Mouse (Mus musculus): ENCODE measurements around the gene Morc1. TPM values are rescaled to one million over a fixed set of nuclear protein-coding genes. Genes with fewer than 3 reads are reported as not detected.

The Morc1 gene
- polyA plus RNA-seq, 1 experiment, result not detected

- no peak for TF ChIP-seq CEBPB (IDR thresholded peaks at IDR 0.05; ENCODE audit: low read depth)
- TF ChIP-seq MAX (IDR thresholded peaks at IDR 0.05), result no peak
- no peak for TF ChIP-seq MYOG (IDR thresholded peaks at IDR 0.05; ENCODE audit: control insufficient read depth, extremely low read depth, insufficient read length)
- no peak for TF ChIP-seq FOSL1 (IDR thresholded peaks at IDR 0.05; ENCODE audit: insufficient read depth, low read length, poor library complexity, severe bottlenecking)
- TF ChIP-seq CTCF (IDR thresholded peaks at IDR 0.05; ENCODE audit: control insufficient read depth, insufficient read depth, insufficient read length), result no peak
- TF ChIP-seq USF1 (IDR thresholded peaks at IDR 0.05; ENCODE audit: low read depth), result no peak
- TF ChIP-seq MYOD1 (IDR thresholded peaks at IDR 0.05; ENCODE audit: control insufficient read depth, insufficient read length, low read depth), result no peak
- Histone ChIP-seq H3K79me2 (ENCODE audit: control insufficient read depth, insufficient read depth) (no peaks in the 10 kb centered on the region), H3ac (ENCODE audit: control insufficient read depth, insufficient read length, low read depth) (no peak overlapping the region), H3K79me3 (ENCODE audit: low read depth) (no peaks in the 10 kb centered on the region), H3K36me3 (ENCODE audit: control insufficient read depth, insufficient read depth) (no peaks in the 10 kb centered on the region), H3K4me3 (ENCODE audit: insufficient read depth, poor library complexity, severe bottlenecking) (no peak overlapping the region), H3K27me3 (ENCODE audit: control insufficient read depth, insufficient read depth, insufficient read length) (no peaks in the 10 kb centered on the region)
These were observed 12.5 kb upstream of the Morc1 start for GRCm38 (mm10) chr16:48418557-48418956.

- Histone ChIP-seq H3K79me2 (ENCODE audit: control insufficient read depth, insufficient read depth) (no peaks in the 10 kb centered on the region), H3K4me3 (ENCODE audit: insufficient read depth, poor library complexity, severe bottlenecking) (no peak overlapping the region), H3K27me3 (ENCODE audit: control insufficient read depth, insufficient read depth, insufficient read length) (no peaks in the 10 kb centered on the region), H3K36me3 (ENCODE audit: control insufficient read depth, insufficient read depth) (no peaks in the 10 kb centered on the region), H3K79me3 (ENCODE audit: low read depth) (no peaks in the 10 kb centered on the region), H3ac (ENCODE audit: control insufficient read depth, insufficient read length, low read depth) (no peak overlapping the region)
- TF ChIP-seq USF1 (IDR thresholded peaks at IDR 0.05; ENCODE audit: low read depth), result no peak
- no peak for TF ChIP-seq CEBPB (IDR thresholded peaks at IDR 0.05; ENCODE audit: low read depth)
- TF ChIP-seq FOSL1 (IDR thresholded peaks at IDR 0.05; ENCODE audit: insufficient read depth, low read length, poor library complexity, severe bottlenecking), result no peak
- no peak for TF ChIP-seq CTCF (IDR thresholded peaks at IDR 0.05; ENCODE audit: control insufficient read depth, insufficient read depth, insufficient read length)
- no peak for TF ChIP-seq MAX (IDR thresholded peaks at IDR 0.05)
These were observed 12.0 kb upstream of the Morc1 start for GRCm38 (mm10) chr16:48419035-48419434.

- TF ChIP-seq USF1 (IDR thresholded peaks at IDR 0.05; ENCODE audit: low read depth), result no peak
- no peak for TF ChIP-seq FOSL1 (IDR thresholded peaks at IDR 0.05; ENCODE audit: insufficient read depth, low read length, poor library complexity, severe bottlenecking)
- no peak for TF ChIP-seq MYOG (IDR thresholded peaks at IDR 0.05; ENCODE audit: control insufficient read depth, extremely low read depth, insufficient read length)
- TF ChIP-seq MAX (IDR thresholded peaks at IDR 0.05), result no peak
- no peak for TF ChIP-seq CEBPB (IDR thresholded peaks at IDR 0.05; ENCODE audit: low read depth)
- no peak for TF ChIP-seq MYOD1 (IDR thresholded peaks at IDR 0.05; ENCODE audit: control insufficient read depth, insufficient read length, low read depth)
- Histone ChIP-seq H3K36me3 (ENCODE audit: control insufficient read depth, insufficient read depth) (no peaks in the 10 kb centered on the region), H3K79me2 (ENCODE audit: control insufficient read depth, insufficient read depth) (no peaks in the 10 kb centered on the region), H3K4me3 (ENCODE audit: insufficient read depth, poor library complexity, severe bottlenecking) (no peak overlapping the region), H3ac (ENCODE audit: control insufficient read depth, insufficient read length, low read depth) (no peak overlapping the region), H3K79me3 (ENCODE audit: low read depth) (no peaks in the 10 kb centered on the region), H3K27me3 (ENCODE audit: control insufficient read depth, insufficient read depth, insufficient read length) (no peaks in the 10 kb centered on the region)
These were observed 8.5 kb upstream of the Morc1 start for GRCm38 (mm10) chr16:48422501-48422900.

GRCm38 (mm10) chr16:48424069-48424468 lies 7.0 kb upstream of the Morc1 start:
- H3K27me3 ChIP-seq (ENCODE audit: control insufficient read depth, insufficient read depth, insufficient read length), result no peaks in the 10 kb centered on the region
- H3K79me2 ChIP-seq (ENCODE audit: control insufficient read depth, insufficient read depth), result no peaks in the 10 kb centered on the region
- no peaks in the 10 kb centered on the region for H3K36me3 ChIP-seq (ENCODE audit: control insufficient read depth, insufficient read depth)
- TF ChIP-seq CTCF (IDR thresholded peaks at IDR 0.05; ENCODE audit: control insufficient read depth, insufficient read depth, insufficient read length) (no peak), USF1 (IDR thresholded peaks at IDR 0.05; ENCODE audit: low read depth) (no peak), CEBPB (IDR thresholded peaks at IDR 0.05; ENCODE audit: low read depth) (no peak), FOSL1 (IDR thresholded peaks at IDR 0.05; ENCODE audit: insufficient read depth, low read length, poor library complexity, severe bottlenecking) (no peak), MAX (IDR thresholded peaks at IDR 0.05) (no peak), MYOG (IDR thresholded peaks at IDR 0.05; ENCODE audit: control insufficient read depth, extremely low read depth, insufficient read length) (no peak), MYOD1 (IDR thresholded peaks at IDR 0.05; ENCODE audit: control insufficient read depth, insufficient read length, low read depth) (no peak)
- no peak overlapping the region for H3K4me3 ChIP-seq (ENCODE audit: insufficient read depth, poor library complexity, severe bottlenecking)
- H3K79me3 ChIP-seq (ENCODE audit: low read depth), result no peaks in the 10 kb centered on the region
- no peak overlapping the region for H3ac ChIP-seq (ENCODE audit: control insufficient read depth, insufficient read length, low read depth)

- H3K79me2 ChIP-seq (ENCODE audit: control insufficient read depth, insufficient read depth), result no peaks in the 10 kb centered on the region
- no peaks in the 10 kb centered on the region for H3K36me3 ChIP-seq (ENCODE audit: control insufficient read depth, insufficient read depth)
- H3K79me3 ChIP-seq (ENCODE audit: low read depth), result no peaks in the 10 kb centered on the region
- no peak overlapping the region for H3K4me3 ChIP-seq (ENCODE audit: insufficient read depth, poor library complexity, severe bottlenecking)
- no peak overlapping the region for H3ac ChIP-seq (ENCODE audit: control insufficient read depth, insufficient read length, low read depth)
- H3K27me3 ChIP-seq (ENCODE audit: control insufficient read depth, insufficient read depth, insufficient read length), result no peaks in the 10 kb centered on the region
- TF ChIP-seq CEBPB (IDR thresholded peaks at IDR 0.05; ENCODE audit: low read depth) (no peak), USF1 (IDR thresholded peaks at IDR 0.05; ENCODE audit: low read depth) (no peak), CTCF (IDR thresholded peaks at IDR 0.05; ENCODE audit: control insufficient read depth, insufficient read depth, insufficient read length) (no peak), FOSL1 (IDR thresholded peaks at IDR 0.05; ENCODE audit: insufficient read depth, low read length, poor library complexity, severe bottlenecking) (no peak), MAX (IDR thresholded peaks at IDR 0.05) (no peak), MYOG (IDR thresholded peaks at IDR 0.05; ENCODE audit: control insufficient read depth, extremely low read depth, insufficient read length) (no peak), MYOD1 (IDR thresholded peaks at IDR 0.05; ENCODE audit: control insufficient read depth, insufficient read length, low read depth) (no peak)
These were observed 1.6 kb upstream of the Morc1 start for GRCm38 (mm10) chr16:48429427-48429826.

- TF ChIP-seq MYOD1 (IDR thresholded peaks at IDR 0.05; ENCODE audit: control insufficient read depth, insufficient read length, low read depth) (no peak), MYOG (IDR thresholded peaks at IDR 0.05; ENCODE audit: control insufficient read depth, extremely low read depth, insufficient read length) (no peak), MAX (IDR thresholded peaks at IDR 0.05) (no peak), USF1 (IDR thresholded peaks at IDR 0.05; ENCODE audit: low read depth) (no peak), CEBPB (IDR thresholded peaks at IDR 0.05; ENCODE audit: low read depth) (no peak), FOSL1 (IDR thresholded peaks at IDR 0.05; ENCODE audit: insufficient read depth, low read length, poor library complexity, severe bottlenecking) (no peak), CTCF (IDR thresholded peaks at IDR 0.05; ENCODE audit: control insufficient read depth, insufficient read depth, insufficient read length) (no peak)
- no peak overlapping the region for H3K4me3 ChIP-seq (ENCODE audit: insufficient read depth, poor library complexity, severe bottlenecking)
- no peak overlapping the region for H3ac ChIP-seq (ENCODE audit: control insufficient read depth, insufficient read length, low read depth)
- H3K27me3 ChIP-seq (ENCODE audit: control insufficient read depth, insufficient read depth, insufficient read length), result no peaks in the 10 kb centered on the region
- H3K79me3 ChIP-seq (ENCODE audit: low read depth), result no peaks in the 10 kb centered on the region
- no peaks in the 10 kb centered on the region for H3K36me3 ChIP-seq (ENCODE audit: control insufficient read depth, insufficient read depth)
- H3K79me2 ChIP-seq (ENCODE audit: control insufficient read depth, insufficient read depth), result no peaks in the 10 kb centered on the region
These were observed 4.4 kb downstream of the Morc1 start for GRCm38 (mm10) chr16:48435454-48435853.

All from C2C12 (cell line).